Mouse (Mus musculus) adrenal gland, postnatal 14 days (tissue): ENCODE measurements at regions not wholly inside any gene's neighbourhood (a gene's known extent, or its start where the extent isn't known, plus 50 kb on each side); places are given as distances from the start of the nearest gene placed in this dataset.
"Not testable (repeated sequence)": the region's sequence is repeated elsewhere in the genome, so short reads cannot be mapped to it uniquely, and the experiment has no call there.

Source experiments
- DNase-seq: peaks from one replicate; pipeline ENCODE4 v3.0.0; 2021; ENCODE audit warnings: mixed read lengths

- no peak for DNase-seq
Measured at GRCm38 (mm10) chr8:113916649-113917048, 68.1 kb upstream of the Adamts18 start.

GRCm38 (mm10) chr8:113917197-113917596 lies 68.7 kb upstream of the Adamts18 start:
- DNase-seq = no peak

- DNase-seq = no peak
Measured at GRCm38 (mm10) chr8:113920306-113920705, 71.8 kb upstream of the Adamts18 start.

- DNase-seq = no peak
Measured at GRCm38 (mm10) chr8:113923381-113923780, 74.8 kb upstream of the Adamts18 start.

GRCm38 (mm10) chr8:113953721-113954120 lies 105.2 kb upstream of the Adamts18 start:
- DNase-seq = no peak

- no peak for DNase-seq
Measured at GRCm38 (mm10) chr8:113956439-113957043, 108.0 kb upstream of the Adamts18 start.

GRCm38 (mm10) chr8:113957821-113958220 lies 109.3 kb upstream of the Adamts18 start:
- DNase-seq = no peak

GRCm38 (mm10) chr8:113975810-113976209 lies 127.3 kb upstream of the Adamts18 start:
- no peak for DNase-seq

- DNase-seq = no peak
Measured at GRCm38 (mm10) chr8:113976626-113977025, 128.1 kb upstream of the Adamts18 start.

GRCm38 (mm10) chr8:113977072-113977471 lies 128.5 kb upstream of the Adamts18 start:
- no peak for DNase-seq

- DNase-seq = no peak
Measured at GRCm38 (mm10) chr8:113978946-113979345, 130.4 kb upstream of the Adamts18 start.

GRCm38 (mm10) chr8:113979837-113980236 lies 131.3 kb upstream of the Adamts18 start:
- DNase-seq = no peak

GRCm38 (mm10) chr8:113981339-113981738 lies 132.8 kb upstream of the Adamts18 start:
- no peak for DNase-seq

GRCm38 (mm10) chr8:113984845-113985244 lies 136.3 kb upstream of the Adamts18 start:
- DNase-seq = peak; percentile 76

- no peak for DNase-seq
Measured at GRCm38 (mm10) chr8:113985471-113985870, 136.9 kb upstream of the Adamts18 start.

- peak; percentile 6 for DNase-seq
Measured at GRCm38 (mm10) chr8:113985948-113986347, 137.4 kb upstream of the Adamts18 start.

- DNase-seq = no peak
Measured at GRCm38 (mm10) chr8:113990718-113991117, 142.2 kb upstream of the Adamts18 start.

GRCm38 (mm10) chr8:113998881-113999280 lies 134.5 kb upstream of the Nudt7 start:
- DNase-seq = peak; percentile 40

- no peak for DNase-seq
Measured at GRCm38 (mm10) chr8:114001674-114002073, 131.7 kb upstream of the Nudt7 start.

GRCm38 (mm10) chr8:114004436-114004835 lies 128.9 kb upstream of the Nudt7 start:
- no peak for DNase-seq

GRCm38 (mm10) chr8:114006587-114006986 lies 126.8 kb upstream of the Nudt7 start:
- no peak for DNase-seq

- DNase-seq = no peak
Measured at GRCm38 (mm10) chr8:114007103-114007502, 126.3 kb upstream of the Nudt7 start.

GRCm38 (mm10) chr8:114018364-114018763 lies 115.0 kb upstream of the Nudt7 start:
- peak; percentile 14 for DNase-seq

GRCm38 (mm10) chr8:114030141-114030540 lies 103.2 kb upstream of the Nudt7 start:
- DNase-seq = not testable (repeated sequence)

- no peak for DNase-seq
Measured at GRCm38 (mm10) chr8:114052426-114052825, 80.9 kb upstream of the Nudt7 start.
